Mouse (Mus musculus) hindbrain, embryonic 15.5 days (tissue): ENCODE results near the gene Adh6a. TPM values are rescaled to one million over a fixed set of nuclear protein-coding genes. Genes with fewer than 3 reads are reported as not detected.
"Not testable (repeated sequence)": the region's sequence is repeated elsewhere in the genome, so short reads cannot be mapped to it uniquely, and the experiment has no call there.

Source experiments
- ATAC-seq: fragments of 200-750 bp; cut with Nextera tagmentation; 2 replicates; pipeline ENCODE4 v1.8.0; 2017; ENCODE audit warnings: low read depth, moderate number of reproducible peaks, moderate TSS enrichment; ENCODE audit not compliant: low FRiP score
- H3K27ac ChIP-seq: fragments of 300-500 bp; sonication (generic); replicated peaks from 2 replicates; pipeline ENCODE4 v1.5.1; 2015; ENCODE audit warnings: mild to moderate bottlenecking, inconsistent platforms
- H3K27me3 ChIP-seq: fragments of 300-500 bp; sonication (generic); 2 replicates; pipeline ENCODE4 v1.6.1; 2015; ENCODE audit warnings: control low read depth, inconsistent platforms
- H3K36me3 ChIP-seq: fragments of 300-500 bp; sonication (generic); 2 replicates; pipeline ENCODE4 v1.6.1; 2015; ENCODE audit warnings: control low read depth, inconsistent platforms
- H3K4me1 ChIP-seq: fragments of 300-500 bp; sonication (generic); replicated peaks from 2 replicates; pipeline ENCODE4 v1.6.1; 2015; ENCODE audit warnings: control low read depth, inconsistent platforms
- H3K4me2 ChIP-seq: fragments of 300-500 bp; sonication (generic); 2 replicates; pipeline ENCODE4 v1.6.1; 2015; ENCODE audit warnings: moderate library complexity, mild to moderate bottlenecking, inconsistent platforms
- H3K4me3 ChIP-seq: fragments of 300-500 bp; sonication (generic); 2 replicates; pipeline ENCODE4 v1.5.1; 2015; ENCODE audit warnings: mild to moderate bottlenecking, inconsistent platforms
- H3K9ac ChIP-seq: fragments of 300-500 bp; sonication (generic); 2 replicates; pipeline ENCODE4 v1.6.1; 2015; ENCODE audit warnings: inconsistent platforms
- H3K9me3 ChIP-seq: fragments of 300-500 bp; sonication (generic); 2 replicates; pipeline ENCODE4 v1.6.1; 2016; ENCODE audit warnings: control low read depth, inconsistent platforms
- whole genome bisulfite sequencing: fragments of 180-500 bp; shearing (Covaris S2); methylation state at CpG from one replicate; pipeline ENCODE4 v1.1.7; 2015; 5-methylcytosine and 5-hydroxymethylcytosine counted together
- polyA plus RNA-seq: library from polyadenylated mRNA; unstranded; fragments of >200 nt; fragmentation: Nextera tagmentation; extraction: Ambion mirVana; gene quantifications from 2 replicates; pipeline ENCODE4 v1.2.1, GENCODE M21; 2015

Adh6a gene
- polyA plus RNA-seq, 1 experiment from 2014 or later = not detected

GRCm38 (mm10) chr3:138334320-138334719 is 21.2 kb downstream of the Adh6a start:
- no peaks in the 10 kb centered on the region for H3K36me3 ChIP-seq
- 93% methylated on average over 4 of the region's 4 CpGs for WGBS
- no peak for ATAC-seq
- H3K4me1 ChIP-seq = no peaks in the 10 kb centered on the region
- H3K27me3 ChIP-seq = no peaks in the 10 kb centered on the region
- no peak overlapping the region for H3K27ac ChIP-seq
- no peaks in the 10 kb centered on the region for H3K9me3 ChIP-seq
- no peak overlapping the region for H3K4me2 ChIP-seq
- no peak overlapping the region for H3K4me3 ChIP-seq
- no peak overlapping the region for H3K9ac ChIP-seq

GRCm38 (mm10) chr3:138335566-138335965 is 22.5 kb downstream of the Adh6a start:
- H3K4me1 ChIP-seq = no peaks in the 10 kb centered on the region
- no peak overlapping the region for H3K27ac ChIP-seq
- H3K27me3 ChIP-seq = no peaks in the 10 kb centered on the region
- 96% methylated on average over 1 of the region's 1 CpGs for WGBS
- H3K9me3 ChIP-seq = no peaks in the 10 kb centered on the region
- no peaks in the 10 kb centered on the region for H3K36me3 ChIP-seq
- no peak overlapping the region for H3K4me3 ChIP-seq
- H3K4me2 ChIP-seq = no peak overlapping the region
- no peak for ATAC-seq
- no peak overlapping the region for H3K9ac ChIP-seq

- Histone ChIP-seq H3K9me3 (no peaks in the 10 kb centered on the region), H3K4me1 (no peaks in the 10 kb centered on the region), H3K36me3 (no peaks in the 10 kb centered on the region), H3K27me3 (no peaks in the 10 kb centered on the region), H3K4me3 (no peak overlapping the region), H3K27ac (no peak overlapping the region), H3K4me2 (no peak overlapping the region), H3K9ac (no peak overlapping the region)
- no peak for ATAC-seq
- 71% methylated on average over 3 of the region's 3 CpGs for WGBS
These were observed 23.1 kb downstream of the Adh6a start for GRCm38 (mm10) chr3:138336104-138336754.

- Histone ChIP-seq H3K36me3 (no peaks in the 10 kb centered on the region), H3K27me3 (no peaks in the 10 kb centered on the region), H3K9me3 (no peaks in the 10 kb centered on the region), H3K9ac (no peak within 1 kb of the TSS), H3K27ac (no peak within 1 kb of the TSS), H3K4me1 (no peaks in the 10 kb centered on the region), H3K4me3 (no peak within 1 kb of the TSS), H3K4me2 (no peak within 1 kb of the TSS)
- 86% methylated on average over 14 of the region's 14 CpGs for WGBS
- no peak for ATAC-seq
These were observed 28.4 kb downstream of the Adh6a start, which contains the start of gene Adh6b for GRCm38 (mm10) chr3:138341471-138341870. Adh6b (plus strand) TSS chr3:138341775.

- H3K4me2 ChIP-seq = no peak overlapping the region
- H3K4me1 ChIP-seq = no peaks in the 10 kb centered on the region
- H3K36me3 ChIP-seq = no peaks in the 10 kb centered on the region
- no peak overlapping the region for H3K27ac ChIP-seq
- no peaks in the 10 kb centered on the region for H3K9me3 ChIP-seq
- no peaks in the 10 kb centered on the region for H3K27me3 ChIP-seq
- 81% methylated on average over 3 of the region's 3 CpGs for WGBS
- ATAC-seq = no peak
- H3K4me3 ChIP-seq = no peak overlapping the region
- no peak overlapping the region for H3K9ac ChIP-seq
These were observed 34.0 kb downstream of the Adh6a start for GRCm38 (mm10) chr3:138347041-138347440.

- 94% methylated on average over 11 of the region's 11 CpGs for WGBS
- Histone ChIP-seq H3K36me3 (no peaks in the 10 kb centered on the region), H3K9ac (no peak overlapping the region), H3K9me3 (no peaks in the 10 kb centered on the region), H3K4me1 (no peaks in the 10 kb centered on the region), H3K4me3 (no peak overlapping the region), H3K4me2 (no peak overlapping the region), H3K27me3 (no peaks in the 10 kb centered on the region), H3K27ac (no peak overlapping the region)
- no peak for ATAC-seq
These were observed 39.1 kb downstream of the Adh6a start for GRCm38 (mm10) chr3:138352012-138352809.

- H3K4me3 ChIP-seq = no peak overlapping the region
- no peak overlapping the region for H3K27ac ChIP-seq
- no peak for ATAC-seq
- no peaks in the 10 kb centered on the region for H3K4me1 ChIP-seq
- no peak overlapping the region for H3K9ac ChIP-seq
- no peaks in the 10 kb centered on the region for H3K27me3 ChIP-seq
- 90% methylated on average over 7 of the region's 7 CpGs for WGBS
- no peak overlapping the region for H3K4me2 ChIP-seq
- no peaks in the 10 kb centered on the region for H3K9me3 ChIP-seq
- H3K36me3 ChIP-seq = no peaks in the 10 kb centered on the region
These were observed 45.8 kb downstream of the Adh6a start for GRCm38 (mm10) chr3:138358856-138359255.

GRCm38 (mm10) chr3:138360721-138361120 is 47.6 kb downstream of the Adh6a start:
- H3K9ac ChIP-seq = no peak overlapping the region
- no peak overlapping the region for H3K27ac ChIP-seq
- H3K4me3 ChIP-seq = no peak overlapping the region
- H3K4me1 ChIP-seq = no peaks in the 10 kb centered on the region
- H3K9me3 ChIP-seq = no peaks in the 10 kb centered on the region
- H3K27me3 ChIP-seq = no peaks in the 10 kb centered on the region
- no peak for ATAC-seq
- no peaks in the 10 kb centered on the region for H3K36me3 ChIP-seq
- 89% methylated on average over 4 of the region's 4 CpGs for WGBS
- H3K4me2 ChIP-seq = no peak overlapping the region

- 86% methylated on average over 2 of the region's 2 CpGs for WGBS
- Histone ChIP-seq H3K4me2 (no peak overlapping the region), H3K36me3 (no peaks in the 10 kb centered on the region), H3K4me1 (no peaks in the 10 kb centered on the region), H3K9me3 (no peaks in the 10 kb centered on the region), H3K4me3 (no peak overlapping the region), H3K27ac (no peak overlapping the region), H3K27me3 (no peaks in the 10 kb centered on the region), H3K9ac (no peak overlapping the region)
- ATAC-seq = no peak
These were observed 49.8 kb downstream of the Adh6a start for GRCm38 (mm10) chr3:138362920-138363319.

GRCm38 (mm10) chr3:138366181-138366580 is 53.1 kb downstream of the Adh6a start:
- no peaks in the 10 kb centered on the region for H3K9me3 ChIP-seq
- no peak overlapping the region for H3K9ac ChIP-seq
- H3K27me3 ChIP-seq = no peaks in the 10 kb centered on the region
- no peaks in the 10 kb centered on the region for H3K36me3 ChIP-seq
- H3K4me2 ChIP-seq = no peak overlapping the region
- 89% methylated on average over 2 of the region's 2 CpGs for WGBS
- no peak overlapping the region for H3K4me3 ChIP-seq
- no peaks in the 10 kb centered on the region for H3K4me1 ChIP-seq
- ATAC-seq = no peak
- H3K27ac ChIP-seq = no peak overlapping the region

- no peak overlapping the region for H3K4me2 ChIP-seq
- H3K36me3 ChIP-seq = no peaks in the 10 kb centered on the region
- ATAC-seq = no peak
- no peaks in the 10 kb centered on the region for H3K9me3 ChIP-seq
- 95% methylated on average over 1 of the region's 1 CpGs for WGBS
- H3K27me3 ChIP-seq = no peaks in the 10 kb centered on the region
- H3K4me3 ChIP-seq = no peak overlapping the region
- H3K27ac ChIP-seq = no peak overlapping the region
- H3K9ac ChIP-seq = no peak overlapping the region
- H3K4me1 ChIP-seq = no peaks in the 10 kb centered on the region
These were observed 56.5 kb downstream of the Adh6a start for GRCm38 (mm10) chr3:138369546-138369945.

- not testable (repeated sequence) for H3K4me2 ChIP-seq, H3K9me3 ChIP-seq, H3K27me3 ChIP-seq, H3K27ac ChIP-seq, H3K4me3 ChIP-seq, H3K36me3 ChIP-seq, H3K9ac ChIP-seq, H3K4me1 ChIP-seq, ATAC-seq
- 81% methylated on average over 4 of the region's 4 CpGs for WGBS
These were observed 57.2 kb downstream of the Adh6a start for GRCm38 (mm10) chr3:138370289-138370688.
